Comparison of ENCODE assay signal across 8 mouse cellular contexts in the genomic region with DNA sequence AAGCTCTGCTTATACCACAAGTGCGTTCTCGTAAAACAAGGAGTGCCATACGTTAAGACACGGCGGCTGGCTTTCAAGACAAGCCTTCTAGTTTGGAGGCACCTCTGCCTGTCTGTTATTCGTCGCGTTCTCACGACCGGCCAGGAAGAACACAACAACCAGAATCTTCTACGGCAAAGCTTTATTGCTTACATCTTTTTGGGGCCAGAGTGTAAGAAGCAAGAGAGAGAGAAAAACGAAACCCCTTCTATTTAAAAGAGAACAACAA. TPM values are rescaled to one million over a fixed set of nuclear protein-coding genes. Genes with fewer than 3 reads are reported as not detected.
A peak's percentile ranks its signal among the peaks of the same experiment; 100 is the strongest.
ATAC-seq and TF ChIP-seq lines count a peak whose summit lies in the region.
"Not testable (repeated sequence)": the region's sequence is repeated elsewhere in the genome, so short reads cannot be mapped to it uniquely, and the experiment has no call there.

No protein-coding gene starts in this region.

- not testable (repeated sequence) for TF ChIP-seq POLR2A in bone marrow, adult 2 months (IDR thresholded peaks at IDR 0.05; ENCODE audit: borderline replicate concordance, control insufficient read depth, low read depth, low read length)

- H3K27ac ChIP-seq in bone marrow, adult 2 months (ENCODE audit: control insufficient read depth, insufficient read depth, low read depth, low read length, poor library complexity) = peak overlapping the region; percentile 88
- not testable (repeated sequence) for H3K27ac ChIP-seq in forebrain, embryonic 12.5 days; limb, embryonic 13.5 days; stomach, embryonic 14.5 days (ENCODE audit: low read length)
- H3K27ac ChIP-seq in heart, embryonic 14.5 days (replicated peaks in 1 of 2; ENCODE audit: control insufficient read depth in 1 of 2, insufficient read depth in 1 of 2, low read depth in 2 of 2, low read length in 2 of 2) = peak overlapping the region; percentile 59 to 99; a peak in 3 of 4 replicates
- H3K27ac ChIP-seq in intestine, postnatal 0 days (ENCODE audit: low read depth, low read length) = peak overlapping the region; percentile 54; the same call in 1 of the 2 replicates
- H3K27ac ChIP-seq in lung, embryonic 15.5 days = peak overlapping the region; percentile 99

- H3K36me3 ChIP-seq in forebrain, embryonic 12.5 days (replicated peaks); heart, embryonic 14.5 days (ENCODE audit: control insufficient read depth, insufficient read depth, low read length); intestine, postnatal 0 days (ENCODE audit: control insufficient read depth, insufficient read depth); limb, embryonic 13.5 days; lung, embryonic 15.5 days; stomach, embryonic 14.5 days (ENCODE audit: control insufficient read depth, insufficient read depth, low read length): not testable (repeated sequence)

- not testable (repeated sequence) for ATAC-seq in forebrain, embryonic 12.5 days (ENCODE audit: low FRiP score); heart, embryonic 14.5 days (ENCODE audit: insufficient number of reproducible peaks, insufficient read depth, low FRiP score, low read depth); limb, embryonic 13.5 days (ENCODE audit: low FRiP score, low read depth); lung, embryonic 15.5 days (ENCODE audit: borderline replicate concordance, extremely low read depth, low FRiP score, low TSS enrichment); stomach, embryonic 14.5 days (ENCODE audit: insufficient number of reproducible peaks, insufficient read depth, low FRiP score, low read depth)
- peak; percentile 55; the same call in 1 of the 2 replicates for ATAC-seq in intestine, postnatal 0 days
- 0 out of 2 replicates have a peak, but pooled peaks have one; percentile 16 for ATAC-seq in monocyte, adult 5-6 weeks (replicated peaks; ENCODE audit: insufficient number of reproducible peaks, low FRiP score, low TSS enrichment, poor library complexity, severe bottlenecking)

- H3K4me2 ChIP-seq in forebrain, embryonic 12.5 days = peak overlapping the region; percentile 86
- peak overlapping the region; percentile 82 for H3K4me2 ChIP-seq in heart, embryonic 14.5 days (ENCODE audit: low read length)
- H3K4me2 ChIP-seq in intestine, postnatal 0 days (replicated peaks; ENCODE audit: low read depth) = peak overlapping the region; percentile 92
- peak overlapping the region; percentile 71 for H3K4me2 ChIP-seq in limb, embryonic 13.5 days (replicated peaks)
- peak overlapping the region; percentile 76 for H3K4me2 ChIP-seq in lung, embryonic 15.5 days
- peak overlapping the region; percentile 71 for H3K4me2 ChIP-seq in stomach, embryonic 14.5 days (replicated peaks; ENCODE audit: low read depth, low read length)

- H3K9ac ChIP-seq in forebrain, embryonic 12.5 days; intestine, postnatal 0 days (ENCODE audit: low read depth, low read length); limb, embryonic 13.5 days; lung, embryonic 15.5 days; stomach, embryonic 14.5 days (replicated peaks; ENCODE audit: low read depth, low read length): not testable (repeated sequence)
- H3K9ac ChIP-seq in heart, embryonic 14.5 days (ENCODE audit: low read length) = 0 out of 2 replicates have a peak overlapping the region, but pooled peaks have one; percentile 95

- H3K27me3 ChIP-seq in forebrain, embryonic 12.5 days = peaks cover 12% of the 10 kb centered on the region; the same call in 1 of the 2 replicates
- not testable (repeated sequence) for H3K27me3 ChIP-seq in heart, embryonic 14.5 days (ENCODE audit: control insufficient read depth, insufficient read depth, low read length); intestine, postnatal 0 days (replicated peaks; ENCODE audit: control insufficient read depth, insufficient read depth, low read length); limb, embryonic 13.5 days; lung, embryonic 15.5 days; stomach, embryonic 14.5 days (ENCODE audit: control insufficient read depth, insufficient read depth, low read length)

- not testable (repeated sequence) for H3K9me3 ChIP-seq in forebrain, embryonic 12.5 days; heart, embryonic 14.5 days (ENCODE audit: control insufficient read depth, low read length); intestine, postnatal 0 days (ENCODE audit: control insufficient read depth); limb, embryonic 13.5 days; lung, embryonic 15.5 days; stomach, embryonic 14.5 days (ENCODE audit: control insufficient read depth, low read depth, low read length)

- 24% methylated on average over 11 of the region's 12 CpGs for whole genome bisulfite sequencing in bone marrow, adult 2 months
- 63% methylated on average over 11 of the region's 12 CpGs for WGBS in forebrain, embryonic 12.5 days
- 35% methylated on average over 11 of the region's 12 CpGs for WGBS in heart, embryonic 14.5 days
- WGBS in intestine, postnatal 0 days = 35% methylated on average over 11 of the region's 12 CpGs
- 37% methylated on average over 11 of the region's 12 CpGs for WGBS in limb, embryonic 13.5 days
- 40% methylated on average over 11 of the region's 12 CpGs for WGBS in lung, embryonic 15.5 days
- WGBS in stomach, embryonic 14.5 days = 47% methylated on average over 11 of the region's 12 CpGs

- TF ChIP-seq CTCF in bone marrow, adult 2 months (IDR thresholded peaks at IDR 0.05; ENCODE audit: control insufficient read depth, insufficient read depth, low read length); intestine, postnatal 0 days (IDR thresholded peaks at IDR 0.05; ENCODE audit: low read depth): not testable (repeated sequence)

- H3K4me3 ChIP-seq in bone marrow, adult 2 months (replicated peaks; ENCODE audit: control insufficient read depth, low read depth, low read length) = peak overlapping the region; percentile 68
- H3K4me3 ChIP-seq in forebrain, embryonic 12.5 days (replicated peaks); stomach, embryonic 14.5 days (ENCODE audit: low read depth, low read length): not testable (repeated sequence)
- peak overlapping the region; percentile 22 to 83; a peak in 1 of 4 replicates for H3K4me3 ChIP-seq in heart, embryonic 14.5 days (ENCODE audit: control insufficient read depth in 1 of 2, insufficient read depth in 1 of 2, low read depth in 1 of 2, low read length in 2 of 2)
- peak overlapping the region; percentile 17; the same call in 1 of the 2 replicates for H3K4me3 ChIP-seq in intestine, postnatal 0 days (ENCODE audit: low read depth, low read length)
- peak overlapping the region; percentile 73 for H3K4me3 ChIP-seq in limb, embryonic 13.5 days
- peak overlapping the region; percentile 87; the same call in 1 of the 2 replicates for H3K4me3 ChIP-seq in lung, embryonic 15.5 days

- not testable (repeated sequence) for H3K4me1 ChIP-seq in bone marrow, adult 2 months (ENCODE audit: control insufficient read depth, insufficient read depth, low read length); intestine, postnatal 0 days (replicated peaks; ENCODE audit: control insufficient read depth, insufficient read depth, low read length); stomach, embryonic 14.5 days (ENCODE audit: control insufficient read depth, insufficient read depth, low read length)
- H3K4me1 ChIP-seq in forebrain, embryonic 12.5 days = peaks cover 14% of the 10 kb centered on the region
- H3K4me1 ChIP-seq in heart, embryonic 14.5 days (ENCODE audit: control insufficient read depth in 2 of 2, insufficient read depth in 2 of 2, low read length in 2 of 2) = peaks cover 16 to 19% of the 10 kb centered on the region in 2 experiments
- H3K4me1 ChIP-seq in limb, embryonic 13.5 days = peaks cover 29% of the 10 kb centered on the region
- H3K4me1 ChIP-seq in lung, embryonic 15.5 days = peaks cover 19% of the 10 kb centered on the region

RNA-seq across cellular contexts. Expression of gene Arhgap31, which starts 1.1 kb away (rescaled TPM):
- 3.6 and 6.1 TPM in 2 replicates for polyA plus RNA-seq in bone marrow, adult 2 months (2011; ENCODE audit: insufficient read depth, insufficient read length, low replicate concordance, missing spikeins)
- 6.4 and 8.8 TPM in 2 replicates for polyA plus RNA-seq in forebrain, embryonic 12.5 days (2016; fragmentation: Nextera tagmentation; extraction: Ambion mirVana)
- 46.6 and 51.3 TPM in 2 replicates for polyA plus RNA-seq in heart, embryonic 14.5 days (2014; fragmentation: Nextera tagmentation; extraction: Ambion mirVana)
- 2.8 and 3.1 TPM in 2 replicates for polyA plus RNA-seq in intestine, postnatal 0 days (2015; fragmentation: Nextera tagmentation; extraction: Ambion mirVana)
- polyA plus RNA-seq in limb, embryonic 13.5 days (2015; fragmentation: Nextera tagmentation; extraction: Ambion mirVana) = 13.3 and 14.5 TPM in 2 replicates
- 16.7 and 19.9 TPM in 2 replicates for polyA plus RNA-seq in lung, embryonic 15.5 days (2015; fragmentation: Nextera tagmentation; extraction: Ambion mirVana)
- total RNA-seq in monocyte, adult 5-6 weeks (2017) = 8.6 to 14.4 TPM (median 13.7 TPM) in 3 replicates
- 13.6 and 14.8 TPM in 2 replicates for polyA plus RNA-seq in stomach, embryonic 14.5 days (2014; fragmentation: Nextera tagmentation; extraction: Ambion mirVana)

RNA-seq across cellular contexts. Expression of gene B4galt4, which starts 27.9 kb away (rescaled TPM):
- polyA plus RNA-seq in bone marrow, adult 2 months (2011; ENCODE audit: insufficient read depth, insufficient read length, low replicate concordance, missing spikeins) = 4.2 and 12.8 TPM in 2 replicates
- polyA plus RNA-seq in forebrain, embryonic 12.5 days (2016; fragmentation: Nextera tagmentation; extraction: Ambion mirVana) = 21.1 and 25.6 TPM in 2 replicates
- polyA plus RNA-seq in heart, embryonic 14.5 days (2014; fragmentation: Nextera tagmentation; extraction: Ambion mirVana) = 26.2 and 27.4 TPM in 2 replicates
- 21.2 and 23.5 TPM in 2 replicates for polyA plus RNA-seq in intestine, postnatal 0 days (2015; fragmentation: Nextera tagmentation; extraction: Ambion mirVana)
- 36.7 and 37.2 TPM in 2 replicates for polyA plus RNA-seq in limb, embryonic 13.5 days (2015; fragmentation: Nextera tagmentation; extraction: Ambion mirVana)
- polyA plus RNA-seq in lung, embryonic 15.5 days (2015; fragmentation: Nextera tagmentation; extraction: Ambion mirVana) = 37.4 TPM in 2 replicates
- 3.7 to 8.1 TPM (median 7.8 TPM) in 3 replicates for total RNA-seq in monocyte, adult 5-6 weeks (2017)
- polyA plus RNA-seq in stomach, embryonic 14.5 days (2014; fragmentation: Nextera tagmentation; extraction: Ambion mirVana) = 25.1 and 30.0 TPM in 2 replicates
